In genomic region chr5:149271291-149271690, GRCm38 (mm10) we compare ENCODE assay signal across 22 mouse cellular contexts. TPM values are rescaled to one million over a fixed set of nuclear protein-coding genes. Genes with fewer than 3 reads are reported as not detected.
A peak's percentile ranks its signal among the peaks of the same experiment; 100 is the strongest.
DNase-seq lines count a peak whose midpoint lies in the region; ATAC-seq and TF ChIP-seq lines count a peak whose summit lies in the region.
"Had no signal": no experiment of that assay in that cellular context is flagged by ENCODE, and none has a peak within 500 bp of the region (broad histone marks: within the 10 kb centered on the region; RNA-seq: fewer than 3 reads in every experiment).

No protein-coding gene starts in this region.

- no peak overlapping the region for H3K27ac ChIP-seq in layer of hippocampus, adult 2 months
- H3K27ac ChIP-seq in midbrain, postnatal 0 days (ENCODE audit: low read depth, low read length) = no peak overlapping the region
- no peak overlapping the region for H3K27ac ChIP-seq in midbrain, embryonic 13.5 days
- peak overlapping the region; percentile 22; the same call in 1 of the 2 replicates for H3K27ac ChIP-seq in bone marrow, adult 2 months (ENCODE audit: control insufficient read depth, insufficient read depth, low read depth, low read length, poor library complexity)
- H3K27ac ChIP-seq: embryonic facial prominence, embryonic 15.5 days; heart, embryonic 13.5 days; hindbrain, embryonic 14.5 days; left cerebral cortex, adult 2 months had no signal

- no peak overlapping the region for H3K4me2 ChIP-seq in midbrain, postnatal 0 days (ENCODE audit: low read depth, low read length, poor library complexity, severe bottlenecking)
- no peak overlapping the region for H3K4me2 ChIP-seq in midbrain, embryonic 13.5 days (replicated peaks)
- H3K4me2 ChIP-seq: embryonic facial prominence, embryonic 15.5 days; heart, embryonic 13.5 days; hindbrain, embryonic 14.5 days; midbrain, embryonic 11.5 days had no signal

- no peaks in the 10 kb centered on the region for H3K4me1 ChIP-seq in midbrain, postnatal 0 days (ENCODE audit: insufficient read depth, low read length)
- no peaks in the 10 kb centered on the region for H3K4me1 ChIP-seq in midbrain, embryonic 13.5 days (replicated peaks)
- peaks cover 2% of the 10 kb centered on the region for H3K4me1 ChIP-seq in bone marrow, adult 2 months (ENCODE audit: control insufficient read depth, insufficient read depth, low read length)
- H3K4me1 ChIP-seq: embryonic facial prominence, embryonic 15.5 days had no signal

- H3K9ac ChIP-seq in midbrain, postnatal 0 days (replicated peaks; ENCODE audit: low read length, poor library complexity, severe bottlenecking) = no peak overlapping the region
- H3K9ac ChIP-seq in midbrain, embryonic 13.5 days (replicated peaks) = no peak overlapping the region
- H3K9ac ChIP-seq: embryonic facial prominence, embryonic 15.5 days; heart, embryonic 13.5 days; hindbrain, embryonic 14.5 days had no signal

- H3K4me3 ChIP-seq in layer of hippocampus, adult 2 months = no peak overlapping the region
- H3K4me3 ChIP-seq in midbrain, postnatal 0 days (ENCODE audit: low read depth, low read length) = no peak overlapping the region
- no peak overlapping the region for H3K4me3 ChIP-seq in midbrain, embryonic 13.5 days (replicated peaks)
- H3K4me3 ChIP-seq in bone marrow, adult 2 months (replicated peaks; ENCODE audit: control insufficient read depth, low read depth, low read length) = no peak overlapping the region
- H3K4me3 ChIP-seq: embryonic facial prominence, embryonic 15.5 days; heart, embryonic 13.5 days; left cerebral cortex, adult 2 months had no signal

- no peaks in the 10 kb centered on the region for H3K9me3 ChIP-seq in midbrain, postnatal 0 days (ENCODE audit: low read length)
- H3K9me3 ChIP-seq in midbrain, embryonic 13.5 days = no peaks in the 10 kb centered on the region
- H3K9me3 ChIP-seq: embryonic facial prominence, embryonic 15.5 days had no signal

- WGBS in midbrain, postnatal 0 days = 98% methylated on average over 3 of the region's 3 CpGs
- WGBS in midbrain, embryonic 13.5 days = 92% methylated on average over 3 of the region's 3 CpGs
- 88% methylated on average over 3 of the region's 3 CpGs for WGBS in bone marrow, adult 2 months

- no peak for ATAC-seq in midbrain, postnatal 0 days (ENCODE audit: low FRiP score)
- ATAC-seq in midbrain, embryonic 13.5 days = no peak
- ATAC-seq in megakaryocyte progenitor cell, adult 5-6 weeks (replicated peaks; ENCODE audit: poor library complexity) = no peak
- ATAC-seq: forebrain, embryonic 14.5 days had no signal

- no peak for TF ChIP-seq POLR2A in bone marrow, adult 2 months (IDR thresholded peaks at IDR 0.05; ENCODE audit: borderline replicate concordance, control insufficient read depth, low read depth, low read length)

- peak; percentile 40 for TF ChIP-seq CTCF in layer of hippocampus, adult 2 months (conservative IDR thresholded peaks at IDR 0.05)
- TF ChIP-seq CTCF in midbrain, postnatal 0 days (IDR thresholded peaks at IDR 0.05) = peak; percentile 27
- no peak for TF ChIP-seq CTCF in bone marrow, adult 2 months (IDR thresholded peaks at IDR 0.05; ENCODE audit: control insufficient read depth, insufficient read depth, low read length)

- no peak for DNase-seq in layer of hippocampus, adult 2 months (ENCODE audit: low spot score in 2 of 2)
- no peak for DNase-seq in layer of hippocampus, adult 8-10 months (ENCODE audit: low spot score in 2 of 2)
- DNase-seq in midbrain, postnatal 0 days (ENCODE audit: low spot score) = no peak
- no peak for DNase-seq in gastrocnemius, postnatal 25 days
- DNase-seq: adrenal gland, adult 2 months; cerebellum, adult 9-10 months; gastrocnemius, postnatal 10 days; heart, adult 11 months; kidney, adult 9 months; kidney, postnatal 4 days; lung, postnatal 14 days; thymus, adult 2 months; thymus, postnatal 4 days had no signal

- H3K27me3 ChIP-seq in midbrain, postnatal 0 days (ENCODE audit: insufficient read depth, low read length) = no peaks in the 10 kb centered on the region
- H3K27me3 ChIP-seq in midbrain, embryonic 13.5 days = no peaks in the 10 kb centered on the region
- H3K27me3 ChIP-seq: heart, embryonic 13.5 days had no signal

- no peaks in the 10 kb centered on the region for H3K36me3 ChIP-seq in midbrain, postnatal 0 days (ENCODE audit: insufficient read depth, low read length)
- no peaks in the 10 kb centered on the region for H3K36me3 ChIP-seq in midbrain, embryonic 13.5 days
- H3K36me3 ChIP-seq: embryonic facial prominence, embryonic 15.5 days; heart, embryonic 13.5 days had no signal

RNA-seq across cellular contexts. Expression of gene Alox5ap, which starts 6.7 kb away (rescaled TPM):
- 10 to 100 TPM in 1 of 2 experiments, 1 to 10 TPM in 1; 7.8 to 11.1 TPM for total RNA-seq in layer of hippocampus, adult 2 months (2021)
- 10 to 100 TPM; 10.3 to 19.4 (median 11.9) TPM for total RNA-seq in layer of hippocampus, adult 8-10 months (2022)
- 2.5 and 8.5 TPM in 2 replicates for total RNA-seq in midbrain, postnatal 0 days (2014; rRNA removed)
- polyA plus RNA-seq in midbrain, postnatal 0 days (2015; fragmentation: Nextera tagmentation; extraction: Ambion mirVana) = 10.5 and 10.6 TPM in 2 replicates
- 8.6 and 9.1 TPM in 2 replicates for polyA plus RNA-seq in midbrain, embryonic 13.5 days (2015; fragmentation: Nextera tagmentation; extraction: Ambion mirVana)
- 150 and 287 TPM in 2 replicates for polyA plus RNA-seq in bone marrow, adult 2 months (2011; ENCODE audit: insufficient read depth, insufficient read length, low replicate concordance, missing spikeins)
- total RNA-seq in megakaryocyte progenitor cell, adult 5-6 weeks (2015) = 426 and 442 TPM in 2 replicates
- total RNA-seq in megakaryocyte progenitor cell, adult 5-6 weeks (2017) = 320 and 453 TPM in 2 replicates
- total RNA-seq in gastrocnemius, postnatal 25 days (2021) = 10 to 100 TPM in 1 of 2 experiments, 1 to 10 TPM in 1; 6.2 to 11.0 TPM

Comparison
In these comparisons a context has a peak if more than half of its experiments do, and no peak if none do; other contexts are left out.
1. RNA of gene Alox5ap, which starts 6.7 kb away (total RNA-seq): 320 to 453 TPM in megakaryocyte progenitor cell, adult 5-6 weeks; 10.3 to 19.4 TPM in layer of hippocampus, adult 8-10 months, 7.8 to 11.1 TPM in layer of hippocampus, adult 2 months, 6.2 to 11.0 TPM in gastrocnemius, postnatal 25 days and 2.5 to 8.5 TPM in midbrain, postnatal 0 days; every median in the first group is over 10 times any median in the second.